Mouse (Mus musculus) thymus, adult 2 months (tissue): Measurements from ENCODE around the gene Rhebl1.
A peak's percentile ranks its signal among the peaks of the same experiment; 100 is the strongest.

Source experiments
- CTCF ChIP-seq: fragments of 200-500 bp; IDR thresholded peaks from 2 replicates; pipeline ENCODE4 v1.5.1; 2012; ENCODE audit warnings: mild to moderate bottlenecking, control low read depth, low read length, moderate library complexity, borderline replicate concordance; ENCODE audit not compliant: control insufficient read depth, poor library complexity, insufficient read depth; ENCODE audit errors: extremely low read depth
- POLR2A ChIP-seq: fragments of 200-500 bp; IDR thresholded peaks from 2 replicates; pipeline ENCODE4 v1.6.1; 2012; ENCODE audit warnings: mild to moderate bottlenecking, low read length, control low read depth, moderate library complexity; ENCODE audit not compliant: control insufficient read depth, poor library complexity, insufficient read depth; ENCODE audit errors: extremely low read depth

GRCm38 (mm10) chr15:98934217-98934839 lies 40.0 kb upstream of the Rhebl1 start, which contains the start of gene Tuba1b:
- 0 out of 2 replicates have a peak, but pooled peaks have one; percentile 30 for TF ChIP-seq CTCF
- peak; percentile 69 for TF ChIP-seq POLR2A
